Mouse (Mus musculus) cerebellum, adult 2 months (tissue): ENCODE data around the gene Nanp.

Experiments
- CTCF ChIP-seq: fragments of 200-500 bp; IDR thresholded peaks from 2 replicates; pipeline ENCODE4 v1.5.1; 2011; ENCODE audit warnings: low read depth, mild to moderate bottlenecking, control low read depth, low read length, moderate library complexity, borderline replicate concordance; ENCODE audit not compliant: insufficient read depth
- POLR2A ChIP-seq: fragments of 200-500 bp; IDR thresholded peaks from 2 replicates; pipeline ENCODE4 v1.6.1; 2011; ENCODE audit warnings: low read length, control low read depth, borderline replicate concordance; ENCODE audit not compliant: insufficient read depth

DNA sequence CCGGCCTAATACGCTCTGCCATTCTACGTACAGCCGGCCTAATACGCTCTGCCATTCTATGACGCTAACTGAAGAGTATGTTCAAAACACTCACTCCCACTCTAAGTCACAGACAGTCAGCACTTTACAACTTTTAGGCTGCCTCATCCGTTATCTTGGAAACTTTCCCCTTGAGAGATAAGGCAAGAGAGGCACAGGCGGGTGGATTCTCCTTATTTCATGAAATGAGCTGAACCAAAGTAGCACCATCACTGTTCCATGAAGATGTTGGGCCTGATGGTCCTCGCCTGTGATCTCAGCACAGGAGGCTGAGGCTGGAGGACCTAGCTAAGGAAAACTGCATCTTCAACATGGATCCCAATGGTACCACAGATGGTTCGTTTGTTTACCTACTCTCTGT is 34.8 kb downstream of the Nanp start:
- no peak for TF ChIP-seq POLR2A
- TF ChIP-seq CTCF, result no peak
